Comparison of ENCODE assay signal across 28 mouse cellular contexts in genomic region chr5:124743841-124744240, GRCm38 (mm10). TPM values are rescaled to one million over a fixed set of nuclear protein-coding genes. Genes with fewer than 3 reads are reported as not detected.
"Had no signal": no experiment of that assay in that cellular context is flagged by ENCODE, and none has a peak within 500 bp of the region (broad histone marks: within the 10 kb centered on the region; RNA-seq: fewer than 3 reads in every experiment).

No protein-coding gene starts in this region.

- ATAC-seq: hindbrain, postnatal 0 days; intestine, embryonic 16.5 days had no signal

- H3K36me3 ChIP-seq: heart, embryonic 13.5 days; heart, embryonic 15.5 days; hindbrain, embryonic 13.5 days; hindbrain, embryonic 15.5 days; kidney, embryonic 15.5 days; limb, embryonic 10.5 days; limb, embryonic 12.5 days; liver, embryonic 13.5 days; liver, embryonic 15.5 days had no signal

- DNase-seq: gastrocnemius, postnatal 14 days; gastrocnemius, postnatal 36 days; heart, adult 18-20 months; heart, postnatal 14 days; heart, postnatal 36 days; kidney, adult 11 months; kidney, adult 2 months; kidney, adult 9 months; kidney, postnatal 14 days; kidney, postnatal 36 days; layer of hippocampus, adult 9-11 months; layer of hippocampus, postnatal 36 days; liver; liver, embryonic 13.5 days had no signal

- H3K4me2 ChIP-seq: heart, embryonic 11.5 days; heart, embryonic 13.5 days; heart, embryonic 15.5 days; hindbrain, embryonic 13.5 days; hindbrain, embryonic 15.5 days; kidney, embryonic 15.5 days; limb, embryonic 12.5 days; liver, embryonic 11.5 days; liver, embryonic 13.5 days; liver, embryonic 15.5 days had no signal

- H3K27me3 ChIP-seq: heart, embryonic 13.5 days; heart, embryonic 15.5 days; hindbrain, embryonic 13.5 days; hindbrain, embryonic 15.5 days; kidney, embryonic 15.5 days; limb, embryonic 12.5 days; liver, embryonic 13.5 days; liver, embryonic 15.5 days had no signal

- H3K4me1 ChIP-seq: heart, embryonic 13.5 days; heart, embryonic 15.5 days; hindbrain, embryonic 13.5 days; hindbrain, embryonic 15.5 days; kidney, embryonic 15.5 days; limb, embryonic 10.5 days; limb, embryonic 12.5 days; liver, embryonic 13.5 days; liver, embryonic 15.5 days had no signal

- H3K4me3 ChIP-seq: heart, embryonic 13.5 days; heart, embryonic 15.5 days; hindbrain, embryonic 13.5 days; hindbrain, embryonic 15.5 days; kidney, embryonic 15.5 days; limb, embryonic 10.5 days; limb, embryonic 12.5 days; liver, embryonic 13.5 days; liver, embryonic 15.5 days had no signal

- H3K27ac ChIP-seq: heart, embryonic 13.5 days; heart, embryonic 15.5 days; hindbrain, embryonic 13.5 days; hindbrain, embryonic 15.5 days; hindbrain, postnatal 0 days; kidney, embryonic 15.5 days; kidney, postnatal 0 days; limb, embryonic 10.5 days; limb, embryonic 12.5 days; liver, embryonic 13.5 days; liver, embryonic 15.5 days had no signal

- H3K9me3 ChIP-seq: heart, embryonic 15.5 days; hindbrain, embryonic 15.5 days; kidney, embryonic 15.5 days; limb, embryonic 10.5 days; liver, embryonic 15.5 days had no signal

- H3K9ac ChIP-seq: heart, embryonic 13.5 days; heart, embryonic 15.5 days; hindbrain, embryonic 13.5 days; hindbrain, embryonic 15.5 days; kidney, embryonic 15.5 days; limb, embryonic 12.5 days; liver, embryonic 13.5 days; liver, embryonic 15.5 days had no signal

RNA-seq across cellular contexts. Expression of gene Dnah10, which starts 19.0 kb away (rescaled TPM):
- total RNA-seq: hematopoietic stem cell, adult 5-6 weeks had no signal
- polyA plus RNA-seq: liver, embryonic 13.5 days; liver, embryonic 15.5 days had no signal
